Mouse (Mus musculus): ENCODE data around the gene Epsti1. TPM values are rescaled to one million over a fixed set of nuclear protein-coding genes. Genes with fewer than 3 reads are reported as not detected.

Epsti1 gene
- polyA plus RNA-seq, 1 experiment from 2014 or later = 0.25 TPM

DNA sequence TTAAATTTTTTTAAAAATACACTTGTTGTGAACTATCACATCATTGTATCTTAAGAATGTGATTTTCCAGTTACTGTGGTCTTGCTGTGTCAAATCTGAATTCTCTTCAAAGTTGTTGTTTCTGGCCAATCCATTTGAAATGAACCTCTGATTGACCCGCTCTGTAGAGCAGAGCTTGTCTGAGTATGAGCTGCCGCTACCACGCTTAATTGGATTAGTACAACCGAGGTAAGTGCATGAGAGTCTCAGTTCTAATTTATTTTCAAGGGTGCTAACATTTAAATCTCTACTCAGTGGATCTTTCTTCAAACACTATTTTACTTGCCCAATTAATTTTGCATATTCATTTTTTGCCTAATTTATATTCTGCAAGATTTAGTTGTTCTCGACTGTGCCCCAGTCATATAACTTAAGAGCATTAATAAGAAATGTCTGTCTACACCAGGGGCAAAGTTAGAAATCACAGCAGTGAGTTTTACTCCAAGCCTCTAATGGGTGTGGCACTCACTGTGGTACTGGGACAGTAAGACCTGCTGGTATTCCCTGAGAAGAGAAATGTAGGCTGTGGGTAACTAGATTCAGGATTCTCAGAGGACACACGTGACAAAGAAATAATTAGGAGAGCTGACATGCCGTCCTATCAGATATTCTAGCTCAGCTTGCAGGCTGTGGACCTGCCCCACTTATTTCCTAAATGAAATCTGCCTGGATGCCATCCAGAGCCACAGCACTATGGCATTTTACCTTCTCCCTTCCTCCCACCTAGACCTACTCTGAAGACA, 111.7 kb downstream of the Epsti1 start:
- Histone ChIP-seq H3K4me2 (no peak overlapping the region), H3K36me3 (no peaks in the 10 kb centered on the region), H3K27ac (no peak overlapping the region), H3K9me3 (no peaks in the 10 kb centered on the region), H3K4me1 (replicated peaks) (no peaks in the 10 kb centered on the region), H3K27me3 (no peaks in the 10 kb centered on the region), H3K9ac (replicated peaks) (no peak overlapping the region), H3K4me3 (replicated peaks) (no peak overlapping the region)
- 83% methylated on average over 7 of the region's 7 CpGs for WGBS
- no peak for ATAC-seq (ENCODE audit: insufficient number of reproducible peaks, insufficient read depth, low FRiP score, low TSS enrichment, low read depth)

- no peak for ATAC-seq (ENCODE audit: insufficient number of reproducible peaks, insufficient read depth, low FRiP score, low TSS enrichment, low read depth)
- Histone ChIP-seq H3K27me3 (no peaks in the 10 kb centered on the region), H3K36me3 (no peaks in the 10 kb centered on the region), H3K9ac (replicated peaks) (no peak overlapping the region), H3K4me1 (replicated peaks) (no peaks in the 10 kb centered on the region), H3K4me3 (replicated peaks) (no peak overlapping the region), H3K9me3 (no peaks in the 10 kb centered on the region), H3K4me2 (no peak overlapping the region), H3K27ac (no peak overlapping the region)
- 82% methylated on average over 4 of the region's 4 CpGs for WGBS
Measured at GRCm38 (mm10) chr14:78016398-78016797, 112.4 kb downstream of the Epsti1 start.

- 69% methylated on average over 8 of the region's 8 CpGs for WGBS
- Histone ChIP-seq H3K4me3 (replicated peaks) (no peak overlapping the region), H3K4me2 (no peak overlapping the region), H3K36me3 (no peaks in the 10 kb centered on the region), H3K9ac (replicated peaks) (no peak overlapping the region), H3K27me3 (no peaks in the 10 kb centered on the region), H3K9me3 (no peaks in the 10 kb centered on the region), H3K27ac (no peak overlapping the region), H3K4me1 (replicated peaks) (no peaks in the 10 kb centered on the region)
- ATAC-seq (ENCODE audit: insufficient number of reproducible peaks, insufficient read depth, low FRiP score, low TSS enrichment, low read depth) = no peak
Measured at GRCm38 (mm10) chr14:78019935-78020334, 115.9 kb downstream of the Epsti1 start.

- 57% methylated on average over 8 of the region's 8 CpGs for WGBS
- H3K4me3 ChIP-seq (replicated peaks) = no peak overlapping the region
Measured at GRCm38 (mm10) chr14:78038876-78039275, 134.8 kb downstream of the Epsti1 start.

GRCm38 (mm10) chr14:78040643-78041042, 136.6 kb downstream of the Epsti1 start:
- H3K9me3 ChIP-seq = no peaks in the 10 kb centered on the region
- H3K4me2 ChIP-seq = no peak overlapping the region
- H3K27ac ChIP-seq = no peak overlapping the region
- H3K36me3 ChIP-seq = no peaks in the 10 kb centered on the region
- no peak overlapping the region for H3K9ac ChIP-seq (replicated peaks)
- no peak overlapping the region for H3K4me3 ChIP-seq (replicated peaks)
- H3K27me3 ChIP-seq = no peaks in the 10 kb centered on the region
- WGBS = 88% methylated on average over 6 of the region's 6 CpGs
- no peak for ATAC-seq (ENCODE audit: insufficient number of reproducible peaks, insufficient read depth, low FRiP score, low TSS enrichment, low read depth)
- H3K4me1 ChIP-seq (replicated peaks) = peaks cover 9% of the 10 kb centered on the region; the same call in 1 of the 2 replicates

More at GRCm38 (mm10) chr14:78038876-78039275, 134.8 kb downstream of the Epsti1 start:
- no peaks in the 10 kb centered on the region for H3K36me3 ChIP-seq
- no peaks in the 10 kb centered on the region for H3K27me3 ChIP-seq
- H3K4me2 ChIP-seq = peak overlapping the region; percentile 16; the same call in 1 of the 2 replicates
- H3K9me3 ChIP-seq = no peaks in the 10 kb centered on the region
- H3K4me1 ChIP-seq (replicated peaks) = peaks cover 9% of the 10 kb centered on the region; the same call in 1 of the 2 replicates
- H3K9ac ChIP-seq (replicated peaks) = no peak overlapping the region
- ATAC-seq (ENCODE audit: insufficient number of reproducible peaks, insufficient read depth, low FRiP score, low TSS enrichment, low read depth) = no peak
- H3K27ac ChIP-seq = no peak overlapping the region

DNA sequence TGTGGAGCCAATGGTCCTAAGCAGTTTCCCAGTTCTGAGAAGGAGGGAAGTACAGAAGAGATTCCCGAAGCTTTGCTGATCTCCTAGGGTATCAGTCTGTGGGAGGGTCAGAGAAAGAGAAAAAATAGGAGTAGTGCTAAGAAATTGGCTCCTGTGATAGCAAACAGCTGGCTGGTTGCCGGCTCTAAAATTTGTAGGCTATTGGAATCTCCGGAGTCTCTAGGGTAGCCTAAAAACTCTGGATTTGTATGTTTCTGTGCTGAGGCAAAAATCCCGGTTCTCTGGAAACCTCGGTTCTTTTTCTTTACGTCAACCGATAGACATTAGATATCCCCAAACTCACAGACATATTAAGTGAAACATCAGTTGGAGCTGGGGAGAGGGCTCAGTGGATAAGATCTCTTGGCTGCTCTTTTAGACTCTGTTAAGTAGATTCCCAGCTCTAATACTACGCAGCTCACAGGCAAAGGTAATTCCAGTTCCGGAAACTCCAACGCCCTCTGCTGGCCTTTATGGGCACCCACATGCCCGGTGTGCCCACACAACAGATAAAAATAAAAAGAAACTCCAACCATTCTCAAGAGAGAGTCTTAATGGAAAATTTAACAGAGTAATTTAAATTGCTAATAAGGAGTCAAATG, 138.0 kb downstream of the Epsti1 start:
- H3K4me1 ChIP-seq (replicated peaks) = peaks cover 9% of the 10 kb centered on the region; the same call in 1 of the 2 replicates
- H3K36me3 ChIP-seq = no peaks in the 10 kb centered on the region
- no peak overlapping the region for H3K4me2 ChIP-seq
- H3K27ac ChIP-seq = no peak overlapping the region
- H3K27me3 ChIP-seq = no peaks in the 10 kb centered on the region
- H3K4me3 ChIP-seq (replicated peaks) = no peak overlapping the region
- WGBS = 72% methylated on average over 11 of the region's 11 CpGs
- no peak for ATAC-seq (ENCODE audit: insufficient number of reproducible peaks, insufficient read depth, low FRiP score, low TSS enrichment, low read depth)
- no peaks in the 10 kb centered on the region for H3K9me3 ChIP-seq
- H3K9ac ChIP-seq (replicated peaks) = no peak overlapping the region

- no peaks in the 10 kb centered on the region for H3K36me3 ChIP-seq
- ATAC-seq (ENCODE audit: insufficient number of reproducible peaks, insufficient read depth, low FRiP score, low TSS enrichment, low read depth) = no peak
- no peak overlapping the region for H3K27ac ChIP-seq
- H3K4me1 ChIP-seq (replicated peaks) = peaks cover 9% of the 10 kb centered on the region; the same call in 1 of the 2 replicates
- WGBS = 24% methylated on average over 2 of the region's 2 CpGs
- H3K4me3 ChIP-seq (replicated peaks) = no peak overlapping the region
- no peak overlapping the region for H3K9ac ChIP-seq (replicated peaks)
- no peaks in the 10 kb centered on the region for H3K27me3 ChIP-seq
- H3K4me2 ChIP-seq = no peak overlapping the region
- H3K9me3 ChIP-seq = no peaks in the 10 kb centered on the region
Measured at GRCm38 (mm10) chr14:78043079-78043478, 139.0 kb downstream of the Epsti1 start.

- H3K4me3 ChIP-seq (replicated peaks) = no peak overlapping the region
- no peak for ATAC-seq (ENCODE audit: insufficient number of reproducible peaks, insufficient read depth, low FRiP score, low TSS enrichment, low read depth)
- no peak overlapping the region for H3K27ac ChIP-seq
- H3K9me3 ChIP-seq = no peaks in the 10 kb centered on the region
- no peaks in the 10 kb centered on the region for H3K4me1 ChIP-seq (replicated peaks)
- H3K4me2 ChIP-seq = no peak overlapping the region
- no peaks in the 10 kb centered on the region for H3K27me3 ChIP-seq
- H3K9ac ChIP-seq (replicated peaks) = no peak overlapping the region
- no peaks in the 10 kb centered on the region for H3K36me3 ChIP-seq
- WGBS = 93% methylated on average over 3 of the region's 3 CpGs
Measured at GRCm38 (mm10) chr14:78048258-78048657, 144.2 kb downstream of the Epsti1 start.

- 87% methylated on average over 4 of the region's 4 CpGs for WGBS
- H3K27me3 ChIP-seq = no peaks in the 10 kb centered on the region
- H3K4me2 ChIP-seq = no peak overlapping the region
- no peak for ATAC-seq (ENCODE audit: insufficient number of reproducible peaks, insufficient read depth, low FRiP score, low TSS enrichment, low read depth)
- H3K27ac ChIP-seq = no peak overlapping the region
- H3K9me3 ChIP-seq = no peaks in the 10 kb centered on the region
- no peak overlapping the region for H3K9ac ChIP-seq (replicated peaks)
- no peaks in the 10 kb centered on the region for H3K36me3 ChIP-seq
- H3K4me3 ChIP-seq (replicated peaks) = no peak overlapping the region
- no peaks in the 10 kb centered on the region for H3K4me1 ChIP-seq (replicated peaks)
Measured at GRCm38 (mm10) chr14:78048674-78049073, 144.6 kb downstream of the Epsti1 start.

Measured in limb, embryonic 12.5 days (tissue).